Mouse (Mus musculus) cerebellum, adult 11-12 months (tissue): Measurements from ENCODE around the gene Ndufb7.

Experiments used
- DNase-seq: peaks from one replicate; pipeline ENCODE4 v3.0.0; 2022

Gene Ndufb7

DNA sequence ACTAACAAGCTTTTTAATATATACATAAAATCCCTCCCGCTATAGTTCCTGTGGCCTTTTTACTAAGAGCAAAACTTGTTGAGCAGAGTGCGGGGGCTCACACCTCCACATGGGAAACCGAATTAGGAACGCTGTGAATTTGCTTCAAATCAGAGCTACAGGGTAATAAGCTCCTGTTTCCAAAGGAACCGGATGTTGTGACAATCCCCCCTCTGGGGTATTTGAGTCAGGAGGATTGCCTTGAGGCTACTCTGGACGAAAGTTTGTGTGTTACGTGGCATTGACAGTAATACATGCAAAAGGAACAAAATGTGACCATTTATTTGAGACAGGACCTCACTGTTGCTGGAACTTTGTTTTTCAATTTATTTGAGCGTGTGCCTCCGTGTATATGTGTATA lies 42.6 kb downstream of the Ndufb7 start:
- DNase-seq = no peak

DNA sequence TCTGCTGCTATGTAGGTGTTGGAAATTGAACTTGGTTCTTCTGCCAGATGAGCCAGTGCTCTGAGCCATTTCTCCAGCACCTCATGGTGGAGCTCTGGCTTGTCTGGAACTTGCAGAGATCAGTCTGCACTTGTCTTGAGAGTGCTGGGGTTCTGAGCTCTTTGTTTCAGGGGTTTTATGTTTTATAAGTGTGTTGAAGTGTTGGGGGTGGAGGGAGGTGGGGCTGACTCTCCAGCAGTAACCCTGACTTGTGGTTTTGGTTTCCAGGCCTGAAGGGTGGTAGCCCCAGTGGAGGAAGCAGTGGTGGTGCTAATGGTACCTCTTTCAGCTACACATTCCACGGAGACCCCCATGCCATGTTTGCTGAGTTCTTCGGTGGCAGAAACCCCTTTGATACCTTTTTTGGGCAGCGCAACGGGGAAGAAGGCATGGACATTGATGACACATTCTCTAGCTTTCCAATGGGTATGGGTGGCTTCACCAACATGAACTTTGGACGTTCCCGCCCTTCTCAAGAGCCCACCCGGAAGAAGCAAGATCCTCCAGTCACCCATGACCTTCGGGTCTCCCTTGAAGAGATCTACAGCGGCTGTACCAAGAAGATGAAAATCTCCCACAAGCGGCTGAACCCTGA lies 43.2 kb downstream of the Ndufb7 start:
- DNase-seq = no peak

DNA sequence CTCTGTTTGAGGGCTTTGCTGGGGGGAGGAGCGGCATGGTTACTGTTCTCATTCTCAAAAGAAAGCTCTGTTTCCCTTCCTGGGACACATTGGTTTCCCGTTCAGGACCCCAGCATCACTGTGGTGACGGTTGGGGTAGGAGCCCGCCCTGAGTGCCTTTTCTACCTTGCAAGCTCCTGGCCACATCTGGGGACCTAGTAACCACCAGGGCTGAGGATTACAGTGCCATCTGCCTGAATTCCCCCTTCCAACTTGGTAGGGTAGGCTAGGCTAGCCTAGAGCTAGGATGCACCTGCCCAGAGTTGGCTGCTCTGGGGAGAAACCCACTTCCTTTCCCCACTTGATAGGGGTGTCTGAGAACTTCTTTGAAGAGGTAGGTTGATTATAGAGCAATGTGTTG lies 45.5 kb downstream of the Ndufb7 start:
- no peak for DNase-seq

DNA sequence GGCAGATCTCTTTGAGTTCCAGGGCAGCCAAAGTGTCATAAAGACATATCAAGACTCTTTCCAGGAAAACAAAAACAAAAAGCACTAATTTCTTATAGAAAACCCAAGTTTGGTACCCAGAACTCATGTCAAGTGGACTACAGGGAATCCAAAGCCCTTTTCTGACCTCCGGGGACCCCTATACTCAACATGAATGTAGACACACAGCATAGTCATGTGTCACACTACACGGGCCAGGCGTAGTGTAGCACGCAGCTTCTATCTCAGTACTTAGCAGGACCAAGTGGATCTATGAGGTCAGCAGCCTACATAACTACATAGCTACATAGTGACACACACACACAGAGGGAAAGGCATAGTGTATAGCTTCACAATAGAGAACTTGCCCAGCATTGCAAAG lies 47.2 kb downstream of the Ndufb7 start:
- no peak for DNase-seq

DNA sequence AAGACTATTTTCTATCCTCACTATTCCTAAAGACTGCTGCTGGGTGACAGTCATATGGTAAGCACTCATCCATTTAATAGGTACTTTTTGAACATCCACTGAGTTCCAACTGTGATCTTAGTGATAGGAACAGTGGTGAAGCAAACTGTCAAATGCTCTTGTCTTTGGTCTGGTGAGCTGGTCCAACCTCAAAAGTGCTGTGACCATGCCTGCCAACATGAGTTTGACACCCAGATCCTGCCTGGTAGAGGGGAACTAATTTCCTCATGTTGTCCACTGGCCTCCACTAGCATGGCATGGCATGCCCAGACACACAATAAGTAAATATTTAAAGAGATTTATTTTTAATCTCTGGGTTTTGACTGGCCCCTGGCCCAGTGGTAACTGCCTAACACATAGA lies 50.2 kb downstream of the Ndufb7 start:
- no peak for DNase-seq

DNA sequence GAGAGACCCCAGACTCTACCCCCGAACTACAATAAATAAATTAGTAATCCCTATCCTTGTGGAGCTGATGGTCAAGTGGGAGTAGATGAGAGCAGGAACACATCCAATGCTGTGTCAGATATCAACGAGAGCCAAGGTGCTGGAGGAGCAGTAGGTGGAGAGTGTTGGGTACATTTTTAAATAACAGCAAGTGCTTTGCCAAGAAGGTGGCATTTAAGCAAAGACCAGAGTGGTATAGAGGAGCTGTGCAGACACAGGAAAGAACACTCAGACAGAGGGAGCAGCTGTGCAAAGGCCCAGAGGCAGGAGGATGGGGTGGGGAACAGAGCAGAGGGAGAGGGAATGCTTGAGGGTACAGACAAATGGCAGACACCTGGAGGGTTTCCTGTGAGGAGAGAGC lies 50.6 kb downstream of the Ndufb7 start:
- DNase-seq = no peak

DNA sequence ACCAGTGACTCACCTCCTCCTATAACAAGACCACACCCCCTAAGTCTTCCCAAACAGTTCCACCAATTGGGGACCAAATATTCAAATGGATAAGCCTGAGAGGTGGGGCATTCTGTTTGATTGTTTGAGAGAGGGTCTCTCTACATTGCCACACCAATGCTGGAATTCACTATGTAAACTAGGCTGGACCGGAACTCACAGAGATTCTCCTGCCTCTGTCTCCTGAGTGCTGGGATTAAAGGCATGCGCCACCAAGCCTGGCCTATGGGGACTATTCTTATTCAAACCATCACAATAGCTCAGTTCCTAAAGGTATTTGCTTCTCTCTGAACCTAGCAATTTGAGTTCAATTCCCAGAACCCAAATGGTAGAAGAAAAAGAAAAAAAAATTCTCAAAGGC lies 52.1 kb downstream of the Ndufb7 start:
- no peak for DNase-seq

DNA sequence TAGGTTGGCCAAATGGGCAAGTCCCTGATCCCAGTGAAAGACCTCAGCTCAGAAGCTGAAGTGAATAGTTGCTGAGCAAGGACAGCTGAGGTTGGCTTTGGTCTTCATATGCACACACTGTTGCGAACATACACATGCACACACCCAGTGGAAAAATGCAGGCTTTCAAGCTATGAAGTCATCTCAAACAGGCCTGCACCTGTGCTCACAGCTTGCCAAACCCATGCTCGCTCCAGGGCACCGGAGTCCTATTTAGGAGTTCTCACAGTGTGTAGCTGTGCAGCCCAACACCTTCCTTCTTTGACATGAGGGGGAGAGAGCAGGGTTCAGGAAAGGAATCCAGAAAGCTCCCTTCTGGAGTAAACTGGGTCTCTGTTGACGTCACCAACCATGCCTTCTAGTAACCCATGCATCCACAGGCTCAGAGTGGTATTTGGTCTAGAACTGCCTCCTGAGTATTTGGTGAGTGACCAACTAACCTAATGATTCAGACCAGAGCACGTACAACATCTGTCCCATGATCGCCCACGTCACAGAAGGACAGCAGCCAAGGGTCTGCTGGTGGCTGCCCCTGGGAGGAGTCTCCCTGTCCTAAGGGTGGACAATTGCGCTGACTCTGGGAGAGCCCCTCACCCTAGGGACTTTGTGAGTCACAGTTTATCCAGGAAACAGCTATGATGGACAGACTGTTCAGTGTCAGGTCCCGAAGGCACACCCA lies 53.3 kb downstream of the Ndufb7 start:
- no peak for DNase-seq
